Mouse (Mus musculus) naive thymus-derived CD4-positive, alpha-beta T cell, adult 5 months (primary cell): ENCODE data around the gene Gm5591. TPM values are rescaled to one million over a fixed set of nuclear protein-coding genes. Genes with fewer than 3 reads are reported as not detected.

Experiments used
- polyA plus RNA-seq: library from polyadenylated mRNA; unstranded; fragments of 100-300 nt; shearing (Covaris generic); gene quantifications from one replicate; pipeline ENCODE4 v1.2.1, GENCODE M21; 2017

The Gm5591 gene
- not detected for polyA plus RNA-seq

GRCm38 (mm10) chr7:38528093-38528492, at the start of gene Gm5591:
Gm5591 (minus strand) TSS chr7:38528193.

